Mouse (Mus musculus): ENCODE results near the gene Ankrd63. TPM values are rescaled to one million over a fixed set of nuclear protein-coding genes. Genes with fewer than 3 reads are reported as not detected.

Gene Ankrd63
- polyA plus RNA-seq, 1 experiment from 2014 or later: 0.06 TPM

GRCm38 (mm10) chr2:118714230-118714629 lies 10.5 kb upstream of the Ankrd63 start:
- Histone ChIP-seq H3K4me1 (ENCODE audit: control insufficient read depth, insufficient read depth, low read length) (peaks cover 17% of the 10 kb centered on the region), H3K4me3 (replicated peaks; ENCODE audit: low read length) (no peak overlapping the region), H3K27me3 (ENCODE audit: control insufficient read depth, insufficient read depth, low read length) (peaks cover 35% of the 10 kb centered on the region), H3K36me3 (ENCODE audit: control insufficient read depth, insufficient read depth, low read length) (no peaks in the 10 kb centered on the region), H3K9me3 (replicated peaks; ENCODE audit: control insufficient read depth, low read length) (no peaks in the 10 kb centered on the region), H3K27ac (ENCODE audit: low read length) (no peak overlapping the region), H3K9ac (ENCODE audit: low read length) (no peak overlapping the region), H3K4me2 (ENCODE audit: low read depth, low read length) (no peak overlapping the region)
- WGBS: 45% methylated on average over 4 of the region's 4 CpGs
- no peak for ATAC-seq (ENCODE audit: insufficient read depth, low FRiP score)

DNA sequence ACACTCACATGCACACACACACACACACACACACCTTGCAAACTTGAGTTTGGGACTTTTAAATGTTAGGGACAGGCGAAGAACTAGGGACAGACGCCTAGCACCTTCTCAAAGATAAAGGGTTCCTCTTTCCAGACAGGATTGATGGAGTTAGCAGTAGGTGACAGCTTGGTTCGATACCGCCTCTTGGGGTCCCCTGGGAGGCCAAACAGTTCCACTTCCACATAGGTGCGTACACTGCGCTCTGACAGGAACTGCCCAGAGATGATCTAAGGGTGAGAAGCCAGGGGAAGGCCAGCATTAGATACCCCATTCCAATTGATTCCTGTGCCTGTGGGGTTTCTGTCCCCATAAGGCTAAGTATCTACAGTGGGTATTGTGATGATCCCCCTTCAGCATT lies 9.9 kb upstream of the Ankrd63 start:
- peaks cover 41% of the 10 kb centered on the region for H3K27me3 ChIP-seq (ENCODE audit: control insufficient read depth, insufficient read depth, low read length)
- WGBS: 85% methylated on average over 6 of the region's 6 CpGs
- no peak overlapping the region for H3K27ac ChIP-seq (ENCODE audit: low read length)
- no peaks in the 10 kb centered on the region for H3K9me3 ChIP-seq (replicated peaks; ENCODE audit: control insufficient read depth, low read length)
- H3K9ac ChIP-seq (ENCODE audit: low read length): no peak overlapping the region
- H3K4me1 ChIP-seq (ENCODE audit: control insufficient read depth, insufficient read depth, low read length): peaks cover 17% of the 10 kb centered on the region
- no peak for ATAC-seq (ENCODE audit: insufficient read depth, low FRiP score)
- H3K36me3 ChIP-seq (ENCODE audit: control insufficient read depth, insufficient read depth, low read length): no peaks in the 10 kb centered on the region
- no peak overlapping the region for H3K4me2 ChIP-seq (ENCODE audit: low read depth, low read length)
- H3K4me3 ChIP-seq (replicated peaks; ENCODE audit: low read length): no peak overlapping the region

DNA sequence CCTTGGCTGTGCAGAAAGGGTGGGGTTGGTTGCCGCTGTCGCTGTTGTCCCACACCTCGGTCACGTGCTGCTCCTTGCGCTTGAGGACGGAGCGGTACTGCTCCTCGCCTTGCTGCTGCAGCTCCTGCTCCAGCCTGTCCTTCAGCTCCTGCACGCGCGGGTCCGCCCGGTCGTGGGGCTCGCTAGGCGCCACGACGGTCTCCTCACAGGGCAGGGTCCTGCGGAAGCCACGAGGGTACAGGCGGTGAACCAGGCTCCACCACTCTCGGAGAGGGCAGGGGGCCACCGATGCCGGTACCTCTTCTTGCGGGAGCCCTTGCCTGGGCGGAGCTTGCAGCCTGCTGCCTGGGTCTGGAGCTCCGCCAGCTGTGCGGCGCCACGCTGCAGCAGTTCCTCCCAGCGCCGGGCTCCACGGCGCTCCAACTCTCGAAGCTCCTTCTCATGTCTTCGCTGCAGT lies 7.3 kb upstream of the Ankrd63 start:
- H3K4me1 ChIP-seq (ENCODE audit: control insufficient read depth, insufficient read depth, low read length): peaks cover 17% of the 10 kb centered on the region
- 2% methylated on average over 36 of the region's 36 CpGs for WGBS
- H3K4me2 ChIP-seq (ENCODE audit: low read depth, low read length): peak overlapping the region; percentile 86
- peak overlapping the region; percentile 45 for H3K4me3 ChIP-seq (replicated peaks; ENCODE audit: low read length)
- H3K27ac ChIP-seq (ENCODE audit: low read length): no peak overlapping the region
- peak; percentile 52 for ATAC-seq (ENCODE audit: insufficient read depth, low FRiP score)
- peak overlapping the region; percentile 67 for H3K9ac ChIP-seq (ENCODE audit: low read length)
- peaks cover 64% of the 10 kb centered on the region for H3K27me3 ChIP-seq (ENCODE audit: control insufficient read depth, insufficient read depth, low read length)
- H3K9me3 ChIP-seq (replicated peaks; ENCODE audit: control insufficient read depth, low read length): no peaks in the 10 kb centered on the region
- no peaks in the 10 kb centered on the region for H3K36me3 ChIP-seq (ENCODE audit: control insufficient read depth, insufficient read depth, low read length)

DNA sequence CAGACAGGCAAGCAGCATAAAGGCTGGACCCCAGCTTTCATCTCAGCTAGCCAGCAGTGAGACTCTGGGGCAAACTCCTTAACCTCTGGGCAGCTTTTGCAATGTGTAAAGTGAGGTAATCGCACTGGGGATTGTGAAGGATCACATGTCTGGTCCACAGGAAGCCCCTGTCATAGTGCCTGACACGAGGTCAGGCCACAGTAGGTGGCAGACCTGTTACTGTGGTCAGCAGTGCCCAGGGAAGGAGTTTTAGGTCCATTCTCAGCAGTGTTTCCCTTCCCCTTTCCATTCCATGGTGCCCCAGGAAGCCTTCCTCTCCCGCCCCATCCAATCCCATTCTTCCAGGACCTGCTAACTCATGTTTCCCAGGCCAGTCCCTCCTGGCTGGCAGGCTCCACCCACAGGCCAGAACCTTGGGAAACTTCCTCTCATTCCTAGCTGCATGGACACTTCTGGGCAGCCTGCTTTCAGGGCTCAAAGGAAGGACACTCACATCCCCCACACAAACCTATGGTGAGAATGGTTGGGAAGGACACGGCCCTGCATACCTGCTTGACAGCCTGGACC lies 6.0 kb upstream of the Ankrd63 start:
- H3K9ac ChIP-seq (ENCODE audit: low read length): no peak overlapping the region
- H3K4me2 ChIP-seq (ENCODE audit: low read depth, low read length): no peak overlapping the region
- no peak overlapping the region for H3K27ac ChIP-seq (ENCODE audit: low read length)
- H3K27me3 ChIP-seq (ENCODE audit: control insufficient read depth, insufficient read depth, low read length): peaks cover 77% of the 10 kb centered on the region
- H3K36me3 ChIP-seq (ENCODE audit: control insufficient read depth, insufficient read depth, low read length): no peaks in the 10 kb centered on the region
- no peak overlapping the region for H3K4me3 ChIP-seq (replicated peaks; ENCODE audit: low read length)
- 45% methylated on average over 4 of the region's 4 CpGs for WGBS
- no peak for ATAC-seq (ENCODE audit: insufficient read depth, low FRiP score)
- H3K4me1 ChIP-seq (ENCODE audit: control insufficient read depth, insufficient read depth, low read length): peaks cover 17% of the 10 kb centered on the region
- H3K9me3 ChIP-seq (replicated peaks; ENCODE audit: control insufficient read depth, low read length): no peaks in the 10 kb centered on the region

DNA sequence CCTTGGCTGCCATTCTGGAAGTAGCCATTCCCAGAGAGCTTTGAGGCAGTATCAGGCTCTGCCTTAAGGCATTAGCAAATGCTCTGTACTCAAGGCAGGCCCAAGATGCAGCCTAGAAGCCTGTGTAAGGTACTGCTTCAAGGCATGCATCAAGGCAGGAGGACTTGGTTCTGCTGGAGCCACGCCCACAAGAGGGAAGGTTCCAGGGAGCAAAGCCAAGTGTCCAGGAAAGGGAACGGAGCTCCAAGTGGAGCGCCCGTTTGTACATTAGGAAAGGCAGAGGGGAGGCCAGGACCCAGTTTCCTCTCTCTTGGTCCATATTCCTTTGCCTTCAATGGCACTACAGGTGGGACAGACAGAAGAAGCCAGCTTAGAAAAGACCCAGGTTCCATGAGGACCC lies 4.7 kb upstream of the Ankrd63 start:
- H3K36me3 ChIP-seq (ENCODE audit: control insufficient read depth, insufficient read depth, low read length): no peaks in the 10 kb centered on the region
- no peak for ATAC-seq (ENCODE audit: insufficient read depth, low FRiP score)
- peaks cover 24% of the 10 kb centered on the region for H3K4me1 ChIP-seq (ENCODE audit: control insufficient read depth, insufficient read depth, low read length)
- WGBS: 77% methylated on average over 4 of the region's 4 CpGs
- H3K4me3 ChIP-seq (replicated peaks; ENCODE audit: low read length): no peak overlapping the region
- H3K27ac ChIP-seq (ENCODE audit: low read length): no peak overlapping the region
- no peak overlapping the region for H3K9ac ChIP-seq (ENCODE audit: low read length)
- H3K9me3 ChIP-seq (replicated peaks; ENCODE audit: control insufficient read depth, low read length): no peaks in the 10 kb centered on the region
- H3K27me3 ChIP-seq (ENCODE audit: control insufficient read depth, insufficient read depth, low read length): peaks cover 90% of the 10 kb centered on the region
- H3K4me2 ChIP-seq (ENCODE audit: low read depth, low read length): no peak overlapping the region

GRCm38 (mm10) chr2:118706436-118706835 lies 2.7 kb upstream of the Ankrd63 start:
- H3K27me3 ChIP-seq (ENCODE audit: control insufficient read depth, insufficient read depth, low read length): peaks cover 96% of the 10 kb centered on the region
- no peaks in the 10 kb centered on the region for H3K36me3 ChIP-seq (ENCODE audit: control insufficient read depth, insufficient read depth, low read length)
- H3K4me2 ChIP-seq (ENCODE audit: low read depth, low read length): no peak overlapping the region
- H3K4me3 ChIP-seq (replicated peaks; ENCODE audit: low read length): no peak overlapping the region
- H3K9me3 ChIP-seq (replicated peaks; ENCODE audit: control insufficient read depth, low read length): no peaks in the 10 kb centered on the region
- H3K4me1 ChIP-seq (ENCODE audit: control insufficient read depth, insufficient read depth, low read length): peaks cover 33% of the 10 kb centered on the region
- 11% methylated on average over 6 of the region's 6 CpGs for WGBS
- H3K9ac ChIP-seq (ENCODE audit: low read length): no peak overlapping the region
- no peak overlapping the region for H3K27ac ChIP-seq (ENCODE audit: low read length)
- no peak for ATAC-seq (ENCODE audit: insufficient read depth, low FRiP score)

- Histone ChIP-seq H3K36me3 (ENCODE audit: control insufficient read depth, insufficient read depth, low read length) (no peaks in the 10 kb centered on the region), H3K27ac (ENCODE audit: low read length) (no peak overlapping the region), H3K4me3 (replicated peaks; ENCODE audit: low read length) (peak overlapping the region; percentile 51), H3K9ac (ENCODE audit: low read length) (peak overlapping the region; percentile 56), H3K27me3 (ENCODE audit: control insufficient read depth, insufficient read depth, low read length) (peaks cover 81% of the 10 kb centered on the region), H3K4me1 (ENCODE audit: control insufficient read depth, insufficient read depth, low read length) (peaks cover 24% of the 10 kb centered on the region), H3K4me2 (ENCODE audit: low read depth, low read length) (peak overlapping the region; percentile 81), H3K9me3 (replicated peaks; ENCODE audit: control insufficient read depth, low read length) (no peaks in the 10 kb centered on the region)
- WGBS: under 1% methylated on average over 92 of the region's 93 CpGs
- ATAC-seq (ENCODE audit: insufficient read depth, low FRiP score): 0 out of 2 replicates have a peak, but pooled peaks have one; percentile 19
Observed at GRCm38 (mm10) chr2:118702883-118703761, 641 bp downstream of the Ankrd63 start.

DNA sequence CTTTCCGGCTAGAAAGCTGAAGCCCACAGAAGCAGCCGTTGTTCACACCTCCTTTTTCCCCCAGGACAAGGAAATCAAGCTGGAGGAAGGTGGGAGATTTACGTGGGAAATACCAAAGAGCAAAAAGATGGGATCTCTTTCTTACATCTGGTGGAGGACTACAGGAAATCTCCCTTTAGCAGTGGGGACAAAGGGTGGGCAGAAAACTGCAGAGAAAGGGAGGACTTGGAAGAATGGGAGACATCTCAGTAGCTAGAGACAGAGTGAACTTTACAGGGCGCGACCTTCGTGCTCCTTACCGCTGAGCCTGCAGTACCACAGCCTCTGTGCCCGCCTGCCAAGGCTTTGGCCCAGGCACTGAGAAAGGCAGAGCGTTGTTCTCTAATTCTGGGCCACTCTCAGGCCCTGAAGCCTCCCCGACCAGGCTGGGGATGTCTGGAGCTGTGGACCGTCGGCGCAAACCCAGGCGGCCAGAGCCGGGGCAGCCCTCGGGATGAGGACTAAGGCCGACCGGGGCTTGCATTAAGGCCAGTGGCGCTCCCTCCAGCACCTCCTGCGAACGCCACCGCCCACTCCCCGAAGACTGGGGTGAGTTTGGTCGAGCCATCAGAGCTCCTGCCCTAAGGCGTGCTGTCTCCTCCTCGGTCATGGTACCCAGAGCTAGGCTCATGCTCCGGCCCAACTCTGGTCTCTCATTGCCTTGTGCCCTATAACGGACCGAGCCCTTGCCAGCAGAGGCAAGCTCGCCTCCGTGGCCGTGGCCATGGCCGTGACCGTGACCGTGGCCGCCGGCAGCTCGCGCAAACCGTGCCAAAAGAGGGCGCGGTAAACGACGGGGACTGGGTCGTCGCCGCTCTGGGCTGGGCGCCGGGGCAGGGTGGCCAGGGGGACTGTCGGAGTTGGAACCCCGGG lies 1.5 kb downstream of the Ankrd63 start:
- Histone ChIP-seq H3K36me3 (ENCODE audit: control insufficient read depth, insufficient read depth, low read length) (no peaks in the 10 kb centered on the region), H3K27ac (ENCODE audit: low read length) (no peak overlapping the region), H3K4me1 (ENCODE audit: control insufficient read depth, insufficient read depth, low read length) (peaks cover 28% of the 10 kb centered on the region), H3K9me3 (replicated peaks; ENCODE audit: control insufficient read depth, low read length) (no peaks in the 10 kb centered on the region), H3K4me2 (ENCODE audit: low read depth, low read length) (peak overlapping the region; percentile 81), H3K9ac (ENCODE audit: low read length) (peak overlapping the region; percentile 56; the same call in 1 of the 2 replicates), H3K4me3 (replicated peaks; ENCODE audit: low read length) (peak overlapping the region; percentile 51), H3K27me3 (ENCODE audit: control insufficient read depth, insufficient read depth, low read length) (peaks cover 73% of the 10 kb centered on the region)
- no peak for ATAC-seq (ENCODE audit: insufficient read depth, low FRiP score)
- WGBS: 9% methylated on average over 51 of the region's 51 CpGs

Data from stomach, embryonic 16.5 days (tissue).